Mouse (Mus musculus) forebrain, embryonic 10.5 days (tissue): ENCODE data around the gene Dnmt3b. TPM values are rescaled to one million over a fixed set of nuclear protein-coding genes. Genes with fewer than 3 reads are reported as not detected.

Experiments used
- DNase-seq: peaks from one replicate; pipeline ENCODE4 v3.0.0-alpha.2; 2017; ENCODE audit warnings: low spot score; ENCODE audit errors: extremely low spot score
- H3K27ac ChIP-seq: fragments of 300-500 bp; sonication (generic); 2 replicates; pipeline ENCODE4 v1.5.1; 2016; ENCODE audit warnings: mild to moderate bottlenecking
- H3K27me3 ChIP-seq: fragments of 300-500 bp; sonication (generic); 2 replicates; pipeline ENCODE4 v1.6.1; 2016; ENCODE audit warnings: mild to moderate bottlenecking; ENCODE audit not compliant: poor library complexity, severe bottlenecking
- H3K36me3 ChIP-seq: fragments of 300-500 bp; sonication (generic); replicated peaks from 2 replicates; pipeline ENCODE4 v1.6.1; 2016; ENCODE audit warnings: mild to moderate bottlenecking, moderate library complexity
- H3K4me1 ChIP-seq: fragments of 300-500 bp; sonication (generic); 2 replicates; pipeline ENCODE4 v1.6.1; 2016
- H3K4me3 ChIP-seq: fragments of 300-500 bp; sonication (generic); 2 replicates; pipeline ENCODE4 v1.5.1; 2016; ENCODE audit warnings: mild to moderate bottlenecking, moderate library complexity
- H3K9me3 ChIP-seq: fragments of 300-500 bp; sonication (generic); 2 replicates; pipeline ENCODE4 v1.6.1; 2016; ENCODE audit warnings: mild to moderate bottlenecking, moderate library complexity
- WGBS: fragments of 180-500 bp; shearing (Covaris S2); methylation state at CpG from one replicate; pipeline ENCODE4 v1.1.7; 2016; 5-methylcytosine and 5-hydroxymethylcytosine counted together
- polyA plus RNA-seq: library from polyadenylated mRNA; unstranded; fragments of >200 nt; fragmentation: Nextera tagmentation; extraction: Ambion mirVana; gene quantifications from 2 replicates; pipeline ENCODE4 v1.2.1, GENCODE M21; 2016

The Dnmt3b gene
- polyA plus RNA-seq, 1 experiment from 2014 or later: 26.9 TPM

DNA sequence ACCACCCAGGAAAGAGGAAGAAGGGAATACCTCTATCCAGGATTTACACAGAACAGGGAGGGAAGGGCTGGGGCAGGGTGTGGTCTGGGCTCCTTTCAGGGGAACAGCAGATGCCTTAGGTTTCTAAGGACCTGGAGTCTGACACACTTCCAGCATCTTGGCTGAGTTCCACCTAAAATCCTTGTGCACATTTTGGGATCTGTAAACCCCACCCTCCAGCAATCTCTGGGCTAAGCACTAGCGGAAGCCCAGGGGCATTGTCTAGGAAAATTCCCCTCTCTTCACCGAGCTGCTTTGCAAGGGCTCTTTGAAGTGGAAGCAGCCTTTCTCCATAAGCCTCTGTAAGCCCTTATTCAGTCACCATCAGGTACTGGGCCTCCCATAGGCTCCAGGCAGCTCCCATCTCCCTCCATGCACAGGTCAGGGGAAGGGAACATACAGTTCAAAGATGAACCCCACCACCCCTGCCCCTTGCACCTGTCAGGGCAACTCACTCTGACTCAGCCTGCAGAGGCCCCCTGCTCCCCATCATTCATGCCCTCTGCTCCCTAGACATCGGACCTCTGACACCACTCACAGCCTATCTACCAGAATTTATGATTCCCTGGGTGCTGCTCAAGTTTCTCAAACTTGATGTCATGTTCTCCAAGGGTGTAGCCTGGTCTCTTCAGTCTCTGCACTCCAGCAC is 36.5 kb upstream of the Dnmt3b start:
- WGBS: 41% methylated on average over 3 of the region's 3 CpGs
- Histone ChIP-seq H3K4me1 (peaks cover 43% of the 10 kb centered on the region), H3K27me3 (no peaks in the 10 kb centered on the region), H3K4me3 (no peak overlapping the region), H3K27ac (peak overlapping the region; percentile 35; the same call in 1 of the 2 replicates), H3K9me3 (no peaks in the 10 kb centered on the region), H3K36me3 (peaks cover 4% of the 10 kb centered on the region; the same call in 1 of the 2 replicates)
- no peak for DNase-seq

DNA sequence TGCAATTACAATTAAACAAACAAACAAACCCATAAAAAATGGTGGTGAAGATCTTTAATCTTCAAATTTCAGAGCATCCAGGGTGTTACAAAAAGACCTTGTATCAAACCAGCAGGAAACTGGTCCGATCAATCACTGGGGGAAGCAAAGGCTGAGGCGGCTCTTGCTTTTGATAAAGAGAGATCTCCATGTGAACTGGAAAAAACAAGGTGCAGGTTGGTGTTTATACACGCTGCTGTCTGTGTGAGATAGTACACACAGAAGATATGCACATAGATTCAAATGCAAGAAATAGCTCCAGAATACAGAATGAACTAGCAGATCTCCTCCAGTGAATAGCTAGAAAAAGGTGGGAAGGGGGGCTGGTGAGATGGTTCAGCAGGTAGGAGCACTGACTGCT is 32.4 kb upstream of the Dnmt3b start:
- H3K4me3 ChIP-seq: no peak overlapping the region
- no peak overlapping the region for H3K27ac ChIP-seq
- no peak for DNase-seq
- peaks cover 45% of the 10 kb centered on the region for H3K36me3 ChIP-seq
- H3K4me1 ChIP-seq: peaks cover 11% of the 10 kb centered on the region
- H3K27me3 ChIP-seq: no peaks in the 10 kb centered on the region
- 94% methylated on average over 3 of the region's 3 CpGs for WGBS
- no peaks in the 10 kb centered on the region for H3K9me3 ChIP-seq

DNA sequence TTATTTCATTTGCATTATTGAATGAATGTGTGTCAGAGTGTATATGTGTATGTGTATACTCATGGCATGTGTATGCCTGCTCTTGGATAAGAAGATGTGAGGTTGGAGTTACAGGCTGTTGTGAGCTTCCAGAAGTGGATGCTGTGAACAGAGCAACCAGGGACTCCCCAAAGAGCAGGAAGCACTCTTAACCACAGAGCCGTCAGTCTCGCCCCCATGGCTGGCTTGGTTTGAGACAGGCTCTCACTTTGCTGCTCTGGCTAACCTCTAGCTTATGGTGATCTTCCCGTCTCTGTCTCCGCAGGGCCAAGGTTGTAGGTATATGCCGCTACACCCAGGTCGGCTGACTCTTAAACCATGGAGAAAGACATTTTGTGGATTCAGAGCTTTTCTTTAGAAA is 30.8 kb upstream of the Dnmt3b start:
- H3K4me1 ChIP-seq: peaks cover 4% of the 10 kb centered on the region; the same call in 1 of the 2 replicates
- H3K27me3 ChIP-seq: no peaks in the 10 kb centered on the region
- H3K27ac ChIP-seq: no peak overlapping the region
- no peak for DNase-seq
- WGBS: 95% methylated on average over 6 of the region's 6 CpGs
- peaks cover 60% of the 10 kb centered on the region for H3K36me3 ChIP-seq
- no peak overlapping the region for H3K4me3 ChIP-seq
- no peaks in the 10 kb centered on the region for H3K9me3 ChIP-seq

DNA sequence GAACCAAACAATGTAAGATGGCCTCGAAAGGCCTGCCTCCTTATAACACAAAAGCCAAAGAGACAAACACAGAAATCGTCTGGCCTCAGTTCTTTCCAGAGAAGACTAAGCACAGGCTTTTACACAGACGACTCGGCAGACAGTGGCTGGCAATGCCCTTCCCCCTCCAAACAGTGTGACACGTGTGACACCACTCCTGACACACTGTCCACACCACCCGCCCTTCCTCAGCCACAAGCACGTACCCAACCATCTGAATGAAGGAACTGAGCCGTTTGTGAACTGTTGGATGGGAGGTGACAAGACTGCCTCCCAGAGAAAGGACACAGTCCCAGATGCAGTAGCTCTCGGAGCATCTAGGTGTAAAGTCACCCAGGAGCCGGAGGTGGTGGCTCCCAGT is 30.4 kb upstream of the Dnmt3b start:
- H3K9me3 ChIP-seq: no peaks in the 10 kb centered on the region
- no peak overlapping the region for H3K27ac ChIP-seq
- peaks cover 65% of the 10 kb centered on the region for H3K36me3 ChIP-seq
- H3K4me1 ChIP-seq: peaks cover 4% of the 10 kb centered on the region; the same call in 1 of the 2 replicates
- 86% methylated on average over 10 of the region's 10 CpGs for WGBS
- no peaks in the 10 kb centered on the region for H3K27me3 ChIP-seq
- no peak for DNase-seq
- no peak overlapping the region for H3K4me3 ChIP-seq

DNA sequence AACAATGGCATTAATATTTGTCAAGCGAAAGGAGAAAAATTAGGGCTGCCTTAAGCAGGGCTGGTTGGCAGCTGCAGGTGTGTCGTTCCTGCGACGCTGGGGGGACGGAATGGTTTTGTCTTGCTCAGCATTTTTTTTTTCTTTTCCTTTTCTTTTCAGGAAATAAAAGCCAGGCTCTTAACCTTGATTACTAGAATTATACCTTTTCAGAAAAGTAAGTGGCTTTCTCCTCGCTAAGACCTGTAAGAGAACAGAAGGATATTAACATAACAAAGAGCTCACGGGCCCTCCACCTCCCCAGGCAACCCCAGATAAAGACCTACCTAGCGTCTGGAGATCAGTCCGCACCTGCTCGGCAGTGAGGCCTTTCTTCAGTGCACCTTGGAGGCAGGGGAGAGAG is 26.8 kb upstream of the Dnmt3b start:
- H3K36me3 ChIP-seq: peaks cover 99% of the 10 kb centered on the region
- H3K4me3 ChIP-seq: no peak overlapping the region
- H3K27me3 ChIP-seq: no peaks in the 10 kb centered on the region
- peaks cover 4% of the 10 kb centered on the region; the same call in 1 of the 2 replicates for H3K4me1 ChIP-seq
- WGBS: 44% methylated on average over 10 of the region's 10 CpGs
- no peaks in the 10 kb centered on the region for H3K9me3 ChIP-seq
- no peak overlapping the region for H3K27ac ChIP-seq
- DNase-seq: no peak

DNA sequence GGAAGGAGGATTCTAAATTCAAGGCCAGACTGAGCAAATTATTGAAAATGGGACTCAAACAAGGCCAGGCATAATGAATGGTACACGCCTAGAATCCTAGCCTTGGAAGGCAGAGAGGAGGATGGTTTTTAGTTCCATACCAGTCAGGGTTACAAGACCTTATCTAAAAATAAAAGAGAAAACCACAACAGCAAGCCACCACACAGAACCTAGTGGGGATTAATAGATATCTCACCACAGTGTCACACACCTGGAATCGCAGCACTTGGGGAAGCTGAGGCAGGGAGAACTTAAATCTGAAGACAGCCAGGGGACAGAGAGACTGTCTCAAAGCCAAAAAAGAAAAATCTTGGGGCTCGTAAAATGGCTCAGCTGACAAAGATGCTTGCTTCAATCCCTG is 18.3 kb upstream of the Dnmt3b start:
- no peak for DNase-seq
- Histone ChIP-seq H3K9me3 (no peaks in the 10 kb centered on the region), H3K4me3 (no peak overlapping the region), H3K27me3 (no peaks in the 10 kb centered on the region), H3K27ac (no peak overlapping the region), H3K4me1 (peaks cover 22% of the 10 kb centered on the region), H3K36me3 (peaks cover 39% of the 10 kb centered on the region)
- WGBS: 93% methylated on average over 3 of the region's 3 CpGs

DNA sequence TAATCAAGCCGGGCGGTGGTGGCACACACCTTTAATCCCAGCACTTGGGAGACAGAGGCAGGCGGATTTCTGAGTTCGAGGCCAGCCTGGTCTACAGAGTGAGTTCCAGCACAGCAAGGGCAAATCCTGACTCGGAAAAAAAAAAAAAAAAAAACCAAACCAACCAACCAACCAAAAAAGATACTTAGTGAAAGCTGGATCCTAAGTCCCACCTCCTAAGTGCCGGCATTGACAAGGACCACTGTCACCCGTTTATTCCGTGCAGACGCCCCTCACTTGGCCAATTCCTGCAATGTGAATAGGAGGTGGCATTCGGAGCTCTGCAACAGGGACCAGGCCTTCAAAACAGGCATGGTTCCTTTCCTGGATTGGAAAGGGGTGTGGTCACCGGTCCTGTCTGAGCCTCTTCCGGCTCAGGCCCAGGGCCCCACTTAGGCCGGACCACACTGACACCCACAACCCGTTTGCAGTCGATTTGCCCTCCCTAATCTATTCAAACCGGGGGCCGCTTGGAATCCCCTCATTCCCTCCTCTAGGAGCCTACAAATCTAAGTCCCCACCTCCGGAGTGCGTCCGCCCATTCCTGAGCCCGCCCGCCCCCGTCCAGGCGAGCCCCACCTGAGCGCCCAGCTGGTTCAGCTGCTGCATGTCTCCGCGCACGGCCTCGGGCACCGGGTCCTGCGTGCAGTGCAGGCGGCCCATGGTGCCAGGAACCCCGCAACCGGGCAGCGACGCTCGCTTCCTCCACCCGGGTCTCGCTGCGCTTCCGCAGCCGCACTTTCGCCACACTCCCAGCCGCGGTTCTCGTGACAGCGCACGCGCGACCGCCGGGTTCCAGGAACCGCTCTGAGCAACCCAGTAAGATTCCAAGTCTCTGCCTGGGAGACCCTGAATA is 17.0 kb upstream of the Dnmt3b start, which contains the start of gene Commd7:
Gene Commd7, minus strand, starts transcription at position 806 of the 895 bp plus-strand sequence.
- peak; percentile 80 for DNase-seq
- peaks cover 26% of the 10 kb centered on the region for H3K36me3 ChIP-seq
- H3K4me3 ChIP-seq: peak within 1 kb of the TSS; percentile 77
- no peaks in the 10 kb centered on the region for H3K9me3 ChIP-seq
- no peaks in the 10 kb centered on the region for H3K27me3 ChIP-seq
- H3K27ac ChIP-seq: peak within 1 kb of the TSS; percentile 92
- 5% methylated on average over 53 of the region's 53 CpGs for WGBS
- H3K4me1 ChIP-seq: peaks cover 22% of the 10 kb centered on the region

DNA sequence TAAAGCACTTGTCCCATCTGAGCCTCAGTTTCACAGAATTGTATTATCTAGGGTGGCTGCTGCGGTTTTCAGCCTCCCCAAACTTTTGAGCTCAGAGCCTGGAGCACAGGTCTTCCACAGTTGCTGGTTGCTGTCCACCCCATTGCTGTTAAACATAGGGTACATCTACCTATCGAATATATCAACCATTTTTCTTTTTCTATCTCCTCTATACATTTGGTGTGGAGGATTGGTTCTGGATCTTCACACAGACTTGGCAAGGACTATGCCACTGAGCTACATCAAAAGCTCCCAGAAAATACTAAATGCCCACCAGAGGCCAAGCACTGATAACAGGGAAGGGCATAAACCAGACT is 16.4 kb upstream of the Dnmt3b start:
- Histone ChIP-seq H3K9me3 (no peaks in the 10 kb centered on the region), H3K27me3 (no peaks in the 10 kb centered on the region), H3K4me3 (peak overlapping the region; percentile 77), H3K27ac (peak overlapping the region; percentile 92), H3K4me1 (peaks cover 22% of the 10 kb centered on the region), H3K36me3 (peaks cover 20% of the 10 kb centered on the region)
- 44% methylated on average over 2 of the region's 2 CpGs for WGBS
- DNase-seq: no peak

DNA sequence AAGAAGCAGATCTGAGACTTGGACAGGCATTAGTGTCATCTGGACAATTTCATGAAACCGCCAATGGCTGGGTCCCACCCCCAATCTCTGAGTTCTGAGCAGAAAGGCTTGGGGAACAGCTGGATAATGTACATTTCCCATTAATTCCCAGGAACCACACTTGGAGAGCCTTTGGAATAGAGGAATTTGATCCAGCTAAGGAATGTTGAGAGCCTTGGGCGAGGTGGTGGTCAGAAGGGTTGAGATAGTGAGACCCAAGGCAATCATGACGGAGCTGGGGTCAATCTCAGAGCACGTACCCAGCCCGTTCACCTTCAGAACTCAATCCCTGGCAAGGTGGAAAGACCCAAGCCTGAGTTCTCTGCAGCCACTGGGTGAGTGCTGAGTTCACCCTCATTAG is 16.0 kb upstream of the Dnmt3b start:
- Histone ChIP-seq H3K27ac (no peak overlapping the region), H3K36me3 (peaks cover 15% of the 10 kb centered on the region), H3K4me1 (peaks cover 22% of the 10 kb centered on the region), H3K27me3 (no peaks in the 10 kb centered on the region), H3K4me3 (peak overlapping the region; percentile 77; the same call in 1 of the 2 replicates), H3K9me3 (no peaks in the 10 kb centered on the region)
- WGBS: 91% methylated on average over 5 of the region's 5 CpGs
- no peak for DNase-seq

DNA sequence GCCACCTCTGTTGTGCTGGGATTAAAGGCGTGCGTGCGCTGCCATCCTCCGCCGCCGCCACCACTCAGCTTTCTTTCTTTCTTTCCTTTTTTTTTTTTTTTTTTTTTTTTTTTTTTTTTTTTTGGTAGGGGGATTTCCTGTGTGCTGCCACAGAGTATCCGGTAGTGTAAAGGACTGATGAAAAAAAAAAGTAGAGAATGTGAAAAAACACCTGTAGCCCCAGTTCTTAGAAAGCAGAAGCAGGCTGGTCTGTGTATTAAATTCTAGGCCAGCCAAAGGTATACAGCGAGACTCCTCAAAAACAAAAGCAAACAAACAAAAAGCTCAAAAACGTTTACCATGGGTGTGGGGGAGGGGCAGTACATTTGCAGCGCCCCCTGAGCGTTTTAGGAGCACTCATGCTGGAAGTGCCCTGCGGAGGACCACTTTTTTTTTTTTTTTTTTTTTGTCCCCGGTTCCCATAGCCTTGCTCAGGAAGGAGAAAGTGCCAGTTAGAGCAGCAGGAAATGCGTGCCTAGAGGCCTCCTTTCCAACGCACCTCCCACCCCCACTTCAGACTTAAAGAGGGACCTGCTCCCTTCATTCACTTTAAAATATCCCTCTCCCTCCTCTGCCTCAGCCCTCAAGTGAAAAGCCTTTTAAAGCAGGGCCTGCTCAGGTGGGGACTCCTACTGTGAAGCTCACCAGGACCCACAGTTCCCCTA is 10.1 kb upstream of the Dnmt3b start:
- Histone ChIP-seq H3K27ac (peak overlapping the region; percentile 35; the same call in 1 of the 2 replicates), H3K9me3 (no peaks in the 10 kb centered on the region), H3K36me3 (no peaks in the 10 kb centered on the region), H3K27me3 (peaks cover 19% of the 10 kb centered on the region), H3K4me1 (peaks cover 27% of the 10 kb centered on the region), H3K4me3 (no peak overlapping the region)
- 15% methylated on average over 15 of the region's 15 CpGs for WGBS
- no peak for DNase-seq

DNA sequence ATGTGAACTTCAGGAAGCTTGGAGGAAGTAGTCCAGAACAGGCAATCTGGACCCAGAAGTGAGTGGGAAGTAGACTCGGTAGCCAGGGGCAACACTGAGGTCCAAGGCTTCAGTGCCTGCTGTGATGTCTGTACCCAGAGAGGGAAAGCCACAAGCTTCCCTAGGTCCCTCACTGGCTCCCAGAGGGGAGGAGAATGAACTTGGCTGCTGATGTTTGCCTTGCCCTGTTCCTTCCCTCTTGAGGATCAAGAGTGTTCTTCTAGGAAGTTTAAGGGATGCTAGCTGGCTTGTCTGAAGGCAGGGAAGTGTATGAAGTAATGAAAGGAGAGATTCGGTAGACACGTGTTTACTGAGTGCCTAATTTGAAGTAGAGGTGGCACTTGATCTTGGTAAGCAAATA is 6.8 kb upstream of the Dnmt3b start:
- Histone ChIP-seq H3K9me3 (no peaks in the 10 kb centered on the region), H3K36me3 (no peaks in the 10 kb centered on the region), H3K27me3 (peaks cover 19% of the 10 kb centered on the region), H3K27ac (no peak overlapping the region), H3K4me3 (no peak overlapping the region), H3K4me1 (peaks cover 27% of the 10 kb centered on the region)
- WGBS: 17% methylated on average over 3 of the region's 3 CpGs
- no peak for DNase-seq

DNA sequence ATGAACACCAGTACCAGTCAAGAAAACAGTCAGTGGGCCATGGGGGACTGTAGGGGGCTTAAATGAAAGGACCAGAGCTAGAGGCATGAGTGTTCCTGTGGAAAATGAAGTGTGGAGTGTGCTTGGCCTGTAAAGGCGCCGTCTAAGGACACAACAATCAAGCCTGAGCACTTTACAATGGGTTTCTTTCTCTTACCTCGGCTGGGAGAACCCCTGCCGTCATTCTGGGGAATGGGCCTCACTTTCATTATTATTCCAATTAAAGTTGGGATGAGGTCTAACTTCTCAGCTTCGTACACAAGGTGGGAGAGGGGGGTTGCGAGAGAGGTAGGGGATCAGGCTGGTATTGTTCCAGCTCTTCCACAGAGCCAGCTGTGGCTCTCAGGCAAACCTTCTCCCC is 6.3 kb upstream of the Dnmt3b start:
- Histone ChIP-seq H3K9me3 (no peaks in the 10 kb centered on the region), H3K27me3 (peaks cover 20% of the 10 kb centered on the region), H3K27ac (no peak overlapping the region), H3K4me1 (peaks cover 27% of the 10 kb centered on the region), H3K36me3 (no peaks in the 10 kb centered on the region), H3K4me3 (no peak overlapping the region)
- no peak for DNase-seq
- 17% methylated on average over 6 of the region's 6 CpGs for WGBS
